Mouse (Mus musculus) CH12.LX (cell line): ENCODE measurements around the gene Gins3. TPM values are rescaled to one million over a fixed set of nuclear protein-coding genes. Genes with fewer than 3 reads are reported as not detected.

Source experiments
- DNase-seq: peaks from one replicate; pipeline ENCODE4 v3.0.0-alpha.2; 2013; ENCODE audit errors: extremely low read depth
- H3K27ac ChIP-seq: 2 replicates; pipeline ENCODE4 v1.5.1; 2012; ENCODE audit warnings: low read depth, mild to moderate bottlenecking, control low read depth, moderate library complexity; ENCODE audit not compliant: insufficient read depth
- H3K27me3 ChIP-seq: replicated peaks from 2 replicates; pipeline ENCODE3; 2012; ENCODE audit warnings: inconsistent platforms
- H3K36me3 ChIP-seq, 2 experiments: replicated peaks in 1 of 2; 2 replicates each; pipeline versions ENCODE3 to v1.6.1; 2012; ENCODE audit warnings: inconsistent platforms in 1 of 2, low read length in 1 of 2, mild to moderate bottlenecking in 1 of 2, mixed read lengths in 1 of 2, moderate library complexity in 1 of 2; ENCODE audit not compliant: control insufficient read depth in 1 of 2, insufficient read depth in 1 of 2
- H3K4me1 ChIP-seq, 2 experiments: 2 replicates each; pipeline ENCODE4 v1.6.1; 2012; ENCODE audit warnings: inconsistent platforms in 1 of 2, moderate library complexity in 1 of 2; ENCODE audit not compliant: insufficient read depth in 2 of 2, control insufficient read depth in 1 of 2
- H3K4me2 ChIP-seq: 2 replicates; pipeline ENCODE4 v1.6.1; 2012; ENCODE audit warnings: low read depth, mild to moderate bottlenecking, control low read depth; ENCODE audit not compliant: poor library complexity, insufficient read depth, severe bottlenecking
- H3K4me3 ChIP-seq, 3 experiments: fragments of 150-350 bp in 1 of 3; sonication (generic) in 1 of 3; replicated peaks in 1 of 3; 2 replicates each; pipeline versions ENCODE3 to v1.5.1; 2011 to 2012; ENCODE audit warnings: low read depth in 2 of 3, low read length in 2 of 3, mild to moderate bottlenecking in 2 of 3, moderate library complexity in 2 of 3, control low read depth in 1 of 3, improper control_type of control experiment in 1 of 3, inconsistent platforms in 1 of 3, mixed read lengths in 1 of 3; ENCODE audit not compliant: poor library complexity in 1 of 3
- H3K79me2 ChIP-seq: replicated peaks from 2 replicates; pipeline ENCODE4 v1.6.1; 2012; ENCODE audit warnings: mild to moderate bottlenecking, moderate library complexity; ENCODE audit not compliant: control insufficient read depth, poor library complexity, insufficient read depth, severe bottlenecking; ENCODE audit errors: extremely low read depth
- H3K9ac ChIP-seq: 2 replicates; pipeline ENCODE4 v1.6.1; 2012; ENCODE audit warnings: low read depth, mild to moderate bottlenecking, control low read depth, moderate library complexity; ENCODE audit not compliant: insufficient read depth
- H3K9me3 ChIP-seq: replicated peaks from 2 replicates; pipeline ENCODE3; 2012; ENCODE audit warnings: low read length, inconsistent platforms, mixed read lengths
- BHLHE40 ChIP-seq: IDR thresholded peaks from 2 replicates; pipeline ENCODE4 v1.6.1; 2011; ENCODE audit warnings: mild to moderate bottlenecking, low read depth, low read length, improper control_type of control experiment
- CHD1 ChIP-seq: IDR thresholded peaks from 2 replicates; pipeline ENCODE4 v1.6.1; 2012; ENCODE audit warnings: low read depth, low read length, improper control_type of control experiment, inconsistent platforms
- E2F4 ChIP-seq: IDR thresholded peaks from 2 replicates; pipeline ENCODE4 v1.6.1; 2011; ENCODE audit warnings: low read depth, low read length, improper control_type of control experiment; ENCODE audit not compliant: insufficient replicate concordance
- ELF1 ChIP-seq: IDR thresholded peaks from 2 replicates; pipeline ENCODE4 v1.6.1; 2014; ENCODE audit warnings: low read depth, mild to moderate bottlenecking, inconsistent platforms, low read length, improper control_type of control experiment
- ETS1 ChIP-seq: conservative IDR thresholded peaks from 2 replicates; pipeline ENCODE4 v1.6.1; 2012; ENCODE audit warnings: low read depth, mild to moderate bottlenecking, inconsistent platforms, low read length, improper control_type of control experiment, moderate library complexity
- GABPA ChIP-seq: IDR thresholded peaks from 2 replicates; pipeline ENCODE4 v1.6.1; 2012; ENCODE audit warnings: low read depth, low read length, improper control_type of control experiment, inconsistent platforms; ENCODE audit not compliant: insufficient replicate concordance
- IRF4 ChIP-seq: IDR thresholded peaks from 2 replicates; pipeline ENCODE4 v1.6.1; 2014; ENCODE audit warnings: low read depth, mild to moderate bottlenecking, inconsistent platforms, low read length, improper control_type of control experiment
- JUN ChIP-seq: IDR thresholded peaks from 2 replicates; pipeline ENCODE4 v1.6.1; 2011; ENCODE audit warnings: low read depth, mild to moderate bottlenecking, low read length, improper control_type of control experiment, moderate library complexity; ENCODE audit not compliant: insufficient read depth
- KAT2A ChIP-seq: IDR thresholded peaks from 2 replicates; pipeline ENCODE4 v1.6.1; 2012; ENCODE audit warnings: low read length, improper control_type of control experiment, inconsistent platforms; ENCODE audit not compliant: insufficient replicate concordance
- MAFK ChIP-seq: IDR thresholded peaks from 2 replicates; pipeline ENCODE4 v1.6.1; 2011; ENCODE audit warnings: low read length, improper control_type of control experiment; ENCODE audit not compliant: insufficient replicate concordance
- MAZ ChIP-seq: IDR thresholded peaks from 2 replicates; pipeline ENCODE4 v1.6.1; 2012; ENCODE audit warnings: low read depth, mild to moderate bottlenecking, inconsistent platforms, low read length, improper control_type of control experiment, moderate library complexity
- MXI1 ChIP-seq: IDR thresholded peaks from 2 replicates; pipeline ENCODE4 v1.6.1; 2011; ENCODE audit warnings: mild to moderate bottlenecking, low read depth, low read length, improper control_type of control experiment
- MYC ChIP-seq: IDR thresholded peaks from 2 replicates; pipeline ENCODE4 v1.6.1; 2011; ENCODE audit warnings: low read depth, mild to moderate bottlenecking, improper control_type of control experiment, low read length
- PAX5 ChIP-seq: IDR thresholded peaks from 2 replicates; pipeline ENCODE4 v1.6.1; 2012; ENCODE audit warnings: low read length, inconsistent platforms, mixed read lengths
- POLR2A ChIP-seq: IDR thresholded peaks from 2 replicates; pipeline ENCODE4 v1.6.1; 2011; ENCODE audit warnings: low read depth, mild to moderate bottlenecking, improper control_type of control experiment, low read length
- POLR2AphosphoS2 ChIP-seq: IDR thresholded peaks from 2 replicates; pipeline ENCODE4 v1.6.1; 2011; ENCODE audit warnings: low read depth, low read length, improper control_type of control experiment
- RAD21 ChIP-seq: IDR thresholded peaks from 2 replicates; pipeline ENCODE4 v1.6.1; 2011; ENCODE audit warnings: low read depth, mild to moderate bottlenecking, low read length, improper control_type of control experiment, moderate library complexity
- RCOR1 ChIP-seq: conservative IDR thresholded peaks from 2 replicates; pipeline ENCODE4 v1.6.1; 2012; ENCODE audit warnings: low read depth, mild to moderate bottlenecking, inconsistent platforms, low read length, improper control_type of control experiment
- SIN3A ChIP-seq: IDR thresholded peaks from 2 replicates; pipeline ENCODE4 v1.6.1; 2012; ENCODE audit warnings: low read length, improper control_type of control experiment, inconsistent platforms
- SMC3 ChIP-seq: IDR thresholded peaks from 2 replicates; pipeline ENCODE4 v1.6.1; 2011; ENCODE audit warnings: low read depth, low read length, improper control_type of control experiment
- UBTF ChIP-seq: IDR thresholded peaks from 2 replicates; pipeline ENCODE4 v1.6.1; 2012; ENCODE audit warnings: low read depth, mild to moderate bottlenecking, inconsistent platforms, low read length, improper control_type of control experiment, moderate library complexity
- ZKSCAN1 ChIP-seq: IDR thresholded peaks from 2 replicates; pipeline ENCODE4 v1.6.1; 2012; ENCODE audit warnings: low read depth, inconsistent platforms, low read length, improper control_type of control experiment, borderline replicate concordance
- ZNF384 ChIP-seq: IDR thresholded peaks from 2 replicates; pipeline ENCODE4 v1.6.1; 2012; ENCODE audit warnings: low read depth, low read length, improper control_type of control experiment, inconsistent platforms
- dilution Hi-C: fragments of 300-500 bp; cut with MboI; formaldehyde crosslinking; loops from 2 replicates; pipeline ENCODE4 v1.14.3; 2020; ENCODE audit warnings: low sequenced_read_pairs; ENCODE audit not compliant: extremely low pct_unique_long_range_greater_than_20kb, extremely low pct_ligation_motif_present
- in situ Hi-C: fragments of 300-500 bp; cut with MboI; formaldehyde crosslinking; loops from 3 replicates; pipeline ENCODE4 v1.14.3; 2019; ENCODE audit warnings: low sequenced_read_pairs, low pct_ligation_motif_present, low pct_unique_long_range_greater_than_20kb, mixed read lengths
- polyA plus RNA-seq: library from polyadenylated mRNA; unstranded; fragments of >175 nt; gene quantifications from 2 replicates; pipeline ENCODE4 v1.2.1, GENCODE M21; 2012; ENCODE audit warnings: low read depth; ENCODE audit not compliant: insufficient read length
- total RNA-seq, 2 experiments: library from RNA; depleted of rRNA; stranded (reverse); fragments of 300-350 nt in 1 of 2; fragments of >200 nt in 1 of 2; gene quantifications; 2 replicates each; pipeline ENCODE4 v1.2.3; 2012 to 2014

Gins3 gene
- total and polyA plus RNA-seq, 3 experiments, result 10.4 to 18.0 (median 14.2) TPM

DNA sequence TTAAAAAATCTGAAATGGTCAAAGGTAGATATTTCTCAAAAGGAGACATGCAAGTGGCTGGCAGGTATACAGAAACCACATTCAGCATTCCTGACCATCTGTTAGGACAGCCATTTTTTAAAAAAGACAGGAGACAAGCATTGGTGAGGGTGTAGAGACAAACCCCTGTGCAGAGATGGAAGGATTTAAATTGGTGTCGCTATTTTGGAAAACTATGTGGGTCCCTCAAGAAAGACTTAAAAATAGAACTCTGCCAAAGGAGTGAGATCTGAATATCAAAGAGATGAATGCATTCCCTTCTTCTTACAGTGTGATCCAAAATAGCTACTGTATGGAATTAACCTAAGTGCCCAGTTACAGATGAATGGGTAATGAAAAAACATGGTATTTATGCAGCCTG is 45.9 kb upstream of the Gins3 start:
- TF ChIP-seq SMC3 (no peak), UBTF (no peak), RAD21 (no peak), ELF1 (no peak), MAZ (no peak), BHLHE40 (no peak), ETS1 (no peak), RCOR1 (no peak), POLR2AphosphoS2 (no peak), SIN3A (no peak), JUN (no peak), CHD1 (no peak), GABPA (no peak), PAX5 (no peak), ZKSCAN1 (no peak), MXI1 (no peak), MAFK (no peak), ZNF384 (no peak)
- Histone ChIP-seq H3K27me3 (peaks cover 4% of the 10 kb centered on the region), H3K9me3 (peaks cover 5% of the 10 kb centered on the region), H3K4me1 (peaks cover 0 to 6% of the 10 kb centered on the region in 2 experiments; a peak in 1 of 4 replicates), H3K36me3 (no peaks in the 10 kb centered on the region), H3K27ac (no peak overlapping the region), H3K4me3 (no peak overlapping the region), H3K79me2 (no peaks in the 10 kb centered on the region), H3K9ac (no peak overlapping the region), H3K4me2 (no peak overlapping the region)
- DNase-seq, result no peak
- in situ Hi-C loops (no loop called here), dilution Hi-C loops (no loop called here)

DNA sequence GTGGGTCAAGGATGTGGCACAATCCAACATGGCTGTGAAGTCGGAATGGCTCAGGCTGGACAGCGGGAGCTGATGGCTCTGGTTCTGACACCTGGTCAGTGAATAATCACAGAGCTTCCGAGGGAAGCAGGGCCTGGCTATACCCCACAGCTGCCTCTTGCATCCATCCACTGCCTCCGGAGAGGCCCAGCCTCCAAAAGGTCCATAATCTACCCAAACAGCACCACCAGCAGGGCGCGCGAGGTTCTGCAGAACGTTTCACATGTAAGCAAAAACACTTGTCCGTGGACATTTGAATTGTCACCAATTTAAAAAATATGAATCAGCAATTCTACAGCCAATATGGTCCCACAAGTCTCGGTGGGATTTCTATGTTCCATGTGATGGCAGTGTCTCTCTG is 44.0 kb upstream of the Gins3 start:
- DNase-seq, result no peak
- H3K4me3 ChIP-seq, result no peak overlapping the region
- no peak overlapping the region for H3K9ac ChIP-seq
- TF ChIP-seq SIN3A (no peak), KAT2A (no peak), POLR2AphosphoS2 (no peak), UBTF (no peak), E2F4 (no peak), MYC (no peak), RAD21 (no peak), POLR2A (no peak), IRF4 (no peak)
- H3K9me3 ChIP-seq, result peaks cover 5% of the 10 kb centered on the region
- no peaks in the 10 kb centered on the region for H3K27me3 ChIP-seq
- no peak overlapping the region for H3K27ac ChIP-seq
- H3K4me2 ChIP-seq, result no peak overlapping the region
- H3K36me3 ChIP-seq, result no peaks in the 10 kb centered on the region
- in situ Hi-C loops, result no loop called here
- H3K4me1 ChIP-seq, result peaks cover 0 to 6% of the 10 kb centered on the region in 2 experiments; a peak in 2 of 4 replicates
- no peaks in the 10 kb centered on the region for H3K79me2 ChIP-seq
- dilution Hi-C loops, result no loop called here
